Mouse (Mus musculus) olfactory bulb, adult 2 months (tissue): ENCODE results near the gene Cadm3.

Source experiments
- CTCF ChIP-seq: fragments of 200-500 bp; IDR thresholded peaks from 2 replicates; pipeline ENCODE4 v1.5.1; 2012; ENCODE audit warnings: low read depth, mild to moderate bottlenecking, low read length, moderate library complexity; ENCODE audit not compliant: insufficient read depth
- POLR2A ChIP-seq: fragments of 200-500 bp; IDR thresholded peaks from 2 replicates; pipeline ENCODE4 v1.6.1; 2012; ENCODE audit warnings: mild to moderate bottlenecking, low read depth, low read length, moderate library complexity; ENCODE audit not compliant: insufficient read depth

GRCm38 (mm10) chr1:173345112-173345511 lies 22.4 kb downstream of the Cadm3 start:
- TF ChIP-seq CTCF (no peak), POLR2A (no peak)
